Mouse (Mus musculus) intestine, embryonic 15.5 days (tissue): ENCODE measurements around the gene Glrx3. TPM values are rescaled to one million over a fixed set of nuclear protein-coding genes. Genes with fewer than 3 reads are reported as not detected.
A peak's percentile ranks its signal among the peaks of the same experiment; 100 is the strongest.

Experiments used
- ATAC-seq: fragments of 200-750 bp; cut with Nextera tagmentation; 2 replicates; pipeline ENCODE4 v1.8.0; 2017; ENCODE audit warnings: moderate TSS enrichment, moderate library complexity
- H3K27ac ChIP-seq: fragments of 300-500 bp; sonication (generic); 2 replicates; pipeline ENCODE4 v1.5.1; 2015; ENCODE audit warnings: mild to moderate bottlenecking, inconsistent platforms
- H3K27me3 ChIP-seq: fragments of 300-500 bp; sonication (generic); replicated peaks from 2 replicates; pipeline ENCODE4 v1.6.1; 2015; ENCODE audit warnings: inconsistent platforms
- H3K36me3 ChIP-seq: fragments of 300-500 bp; sonication (generic); 2 replicates; pipeline ENCODE4 v1.6.1; 2015; ENCODE audit warnings: inconsistent platforms
- H3K4me1 ChIP-seq: fragments of 300-500 bp; sonication (generic); replicated peaks from 2 replicates; pipeline ENCODE4 v1.6.1; 2015; ENCODE audit warnings: inconsistent platforms
- H3K4me2 ChIP-seq: fragments of 300-500 bp; sonication (generic); replicated peaks from 2 replicates; pipeline ENCODE4 v1.6.1; 2015; ENCODE audit warnings: mild to moderate bottlenecking, inconsistent platforms
- H3K4me3 ChIP-seq: fragments of 300-500 bp; sonication (generic); replicated peaks from 2 replicates; pipeline ENCODE4 v1.5.1; 2015; ENCODE audit warnings: inconsistent platforms
- H3K9ac ChIP-seq: fragments of 300-500 bp; sonication (generic); 2 replicates; pipeline ENCODE4 v1.6.1; 2015; ENCODE audit warnings: inconsistent platforms
- H3K9me3 ChIP-seq: fragments of 300-500 bp; sonication (generic); 2 replicates; pipeline ENCODE4 v1.6.1; 2016; ENCODE audit warnings: inconsistent platforms
- WGBS: fragments of 180-500 bp; shearing (Covaris S2); methylation state at CpG from one replicate; pipeline ENCODE4 v1.1.7; 2015; 5-methylcytosine and 5-hydroxymethylcytosine counted together
- polyA plus RNA-seq: library from polyadenylated mRNA; unstranded; fragments of >200 nt; fragmentation: Nextera tagmentation; extraction: Ambion mirVana; gene quantifications from 2 replicates; pipeline ENCODE4 v1.2.1, GENCODE M21; 2015

The Glrx3 gene
- 219 and 237 TPM in 2 replicates for polyA plus RNA-seq

DNA sequence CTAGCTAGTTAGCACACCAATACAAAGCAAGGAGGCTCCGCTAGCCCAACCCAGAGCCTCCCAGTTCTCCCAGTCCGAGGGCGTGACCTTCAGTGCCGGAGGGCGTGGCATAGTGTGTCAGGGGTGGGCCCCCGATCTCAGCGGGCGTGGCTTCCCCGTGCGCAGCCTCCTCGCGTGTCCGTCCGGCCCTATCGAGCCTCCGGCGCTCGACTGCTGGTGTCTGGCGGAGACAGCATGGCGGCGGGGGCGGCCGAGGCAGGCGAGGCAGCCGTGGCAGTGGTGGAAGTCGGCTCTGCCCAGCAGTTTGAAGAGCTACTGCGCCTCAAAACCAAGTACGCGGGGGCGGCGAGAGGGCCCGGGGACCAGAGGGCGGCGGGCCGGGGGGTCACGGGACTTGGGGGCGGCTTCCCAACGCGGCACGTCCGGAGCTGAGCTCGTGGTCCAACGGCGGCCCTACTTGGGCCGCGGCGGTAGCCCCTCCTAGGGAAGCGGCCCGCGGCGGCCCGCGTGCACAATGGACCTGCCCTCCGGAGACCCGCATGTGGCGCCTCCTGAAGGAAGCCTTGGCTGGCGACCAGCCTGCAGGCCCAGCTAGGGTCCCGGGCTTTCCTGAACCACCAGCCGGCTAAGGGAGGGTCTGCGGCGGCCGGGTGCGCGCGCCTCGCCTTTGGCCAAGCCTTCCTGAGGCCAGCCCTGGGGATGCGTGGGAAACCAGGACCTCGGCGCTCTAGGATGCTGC lies at the start of gene Glrx3:
TSS of gene Glrx3 (plus strand) at position 175 of the 739 bp plus-strand sequence.
- Histone ChIP-seq H3K36me3 (no peaks in the 10 kb centered on the region), H3K9me3 (no peaks in the 10 kb centered on the region), H3K4me1 (peaks cover 11% of the 10 kb centered on the region), H3K4me3 (peak within 1 kb of the TSS; percentile 100), H3K4me2 (peak within 1 kb of the TSS; percentile 64), H3K27me3 (no peaks in the 10 kb centered on the region), H3K9ac (peak within 1 kb of the TSS; percentile 96), H3K27ac (peak within 1 kb of the TSS; percentile 90)
- ATAC-seq: peak; percentile 99
- WGBS: under 1% methylated on average over 59 of the region's 69 CpGs

DNA sequence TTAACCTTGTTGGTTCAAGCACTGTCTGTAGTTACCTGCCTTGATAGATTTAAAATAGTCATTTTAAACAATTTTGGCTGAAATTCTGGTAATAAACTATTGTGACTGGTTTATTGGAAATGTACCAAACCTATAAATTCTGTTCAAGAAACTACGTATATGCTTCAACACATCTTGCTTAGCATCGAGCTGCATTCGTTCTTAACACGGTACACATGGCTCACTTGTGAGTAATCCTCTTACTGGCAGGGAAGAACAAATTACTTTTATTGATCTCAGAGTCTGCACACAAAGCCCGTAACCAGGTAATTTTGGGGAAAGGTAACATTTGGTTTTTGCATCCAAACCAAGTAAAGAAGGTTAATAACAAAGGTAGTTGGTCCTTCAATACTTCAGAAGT lies 49.6 kb upstream of the Glrx3 start:
- Histone ChIP-seq H3K4me1 (no peaks in the 10 kb centered on the region), H3K9me3 (no peaks in the 10 kb centered on the region), H3K4me2 (no peak overlapping the region), H3K9ac (no peak overlapping the region), H3K27me3 (no peaks in the 10 kb centered on the region), H3K27ac (no peak overlapping the region), H3K4me3 (no peak overlapping the region), H3K36me3 (no peaks in the 10 kb centered on the region)
- no peak for ATAC-seq
- WGBS: 60% methylated on average over 5 of the region's 5 CpGs

GRCm38 (mm10) chr7:137395421-137395820 lies 42.0 kb upstream of the Glrx3 start:
- Histone ChIP-seq H3K36me3 (no peaks in the 10 kb centered on the region), H3K27me3 (no peaks in the 10 kb centered on the region), H3K27ac (no peak overlapping the region), H3K4me2 (no peak overlapping the region), H3K9ac (no peak overlapping the region), H3K9me3 (no peaks in the 10 kb centered on the region), H3K4me1 (no peaks in the 10 kb centered on the region), H3K4me3 (no peak overlapping the region)
- ATAC-seq: no peak
- WGBS: 73% methylated on average over 4 of the region's 4 CpGs

GRCm38 (mm10) chr7:137397361-137397910 lies 40.0 kb upstream of the Glrx3 start:
- Histone ChIP-seq H3K9ac (no peak overlapping the region), H3K27ac (no peak overlapping the region), H3K4me3 (no peak overlapping the region), H3K36me3 (no peaks in the 10 kb centered on the region), H3K4me2 (no peak overlapping the region), H3K4me1 (no peaks in the 10 kb centered on the region), H3K9me3 (no peaks in the 10 kb centered on the region), H3K27me3 (no peaks in the 10 kb centered on the region)
- 95% methylated on average over 8 of the region's 8 CpGs for WGBS
- no peak for ATAC-seq

- no peaks in the 10 kb centered on the region for H3K9me3 ChIP-seq
- no peak overlapping the region for H3K9ac ChIP-seq
- no peak overlapping the region for H3K27ac ChIP-seq
- WGBS: 94% methylated on average over 4 of the region's 4 CpGs
- H3K4me3 ChIP-seq: no peak overlapping the region
- H3K4me1 ChIP-seq: no peaks in the 10 kb centered on the region
- no peak overlapping the region for H3K4me2 ChIP-seq
- no peak for ATAC-seq
- no peaks in the 10 kb centered on the region for H3K36me3 ChIP-seq
- no peaks in the 10 kb centered on the region for H3K27me3 ChIP-seq
Observed at GRCm38 (mm10) chr7:137398973-137399372, 38.4 kb upstream of the Glrx3 start.

- H3K4me3 ChIP-seq: no peak overlapping the region
- H3K36me3 ChIP-seq: no peaks in the 10 kb centered on the region
- no peak overlapping the region for H3K27ac ChIP-seq
- no peaks in the 10 kb centered on the region for H3K27me3 ChIP-seq
- WGBS: 84% methylated on average over 2 of the region's 2 CpGs
- H3K9me3 ChIP-seq: no peaks in the 10 kb centered on the region
- no peak overlapping the region for H3K9ac ChIP-seq
- no peak for ATAC-seq
- H3K4me2 ChIP-seq: no peak overlapping the region
- H3K4me1 ChIP-seq: no peaks in the 10 kb centered on the region
Observed at GRCm38 (mm10) chr7:137404146-137404545, 33.3 kb upstream of the Glrx3 start.

DNA sequence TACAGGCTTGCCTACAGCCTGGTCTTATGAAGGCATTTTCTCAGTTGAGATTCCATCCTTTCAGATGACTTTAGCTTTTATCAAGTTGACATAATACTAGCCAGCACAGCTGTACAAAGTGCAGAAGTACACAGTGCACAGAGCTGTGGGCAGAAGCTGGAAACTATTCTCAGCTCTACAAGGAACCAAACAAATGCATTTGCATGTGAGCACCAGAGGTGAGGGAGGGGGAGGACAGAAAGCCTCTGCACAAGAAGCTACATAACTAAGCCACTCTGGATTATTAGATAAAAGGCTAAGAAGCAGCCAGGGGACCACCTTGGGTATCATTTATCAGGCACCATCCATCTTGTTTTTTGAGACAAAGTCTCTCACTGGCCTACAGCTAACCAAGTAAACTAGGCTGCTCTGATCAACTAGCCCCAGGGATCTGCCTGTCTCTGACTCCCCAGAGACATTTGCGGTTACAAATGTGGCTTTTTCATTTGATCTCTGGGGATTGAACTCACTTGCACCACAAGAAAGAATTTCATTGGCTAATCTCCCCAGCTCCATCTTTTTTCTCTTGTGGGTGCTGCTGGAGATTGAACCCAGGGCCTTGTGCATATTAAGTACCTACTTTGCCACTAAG lies 29.9 kb upstream of the Glrx3 start:
- WGBS: 94% methylated on average over 1 of the region's 1 CpGs
- Histone ChIP-seq H3K27ac (no peak overlapping the region), H3K9ac (no peak overlapping the region), H3K4me3 (no peak overlapping the region), H3K9me3 (no peaks in the 10 kb centered on the region), H3K36me3 (no peaks in the 10 kb centered on the region), H3K4me2 (no peak overlapping the region), H3K27me3 (no peaks in the 10 kb centered on the region), H3K4me1 (peaks cover 5% of the 10 kb centered on the region; the same call in 1 of the 2 replicates)
- ATAC-seq: no peak

DNA sequence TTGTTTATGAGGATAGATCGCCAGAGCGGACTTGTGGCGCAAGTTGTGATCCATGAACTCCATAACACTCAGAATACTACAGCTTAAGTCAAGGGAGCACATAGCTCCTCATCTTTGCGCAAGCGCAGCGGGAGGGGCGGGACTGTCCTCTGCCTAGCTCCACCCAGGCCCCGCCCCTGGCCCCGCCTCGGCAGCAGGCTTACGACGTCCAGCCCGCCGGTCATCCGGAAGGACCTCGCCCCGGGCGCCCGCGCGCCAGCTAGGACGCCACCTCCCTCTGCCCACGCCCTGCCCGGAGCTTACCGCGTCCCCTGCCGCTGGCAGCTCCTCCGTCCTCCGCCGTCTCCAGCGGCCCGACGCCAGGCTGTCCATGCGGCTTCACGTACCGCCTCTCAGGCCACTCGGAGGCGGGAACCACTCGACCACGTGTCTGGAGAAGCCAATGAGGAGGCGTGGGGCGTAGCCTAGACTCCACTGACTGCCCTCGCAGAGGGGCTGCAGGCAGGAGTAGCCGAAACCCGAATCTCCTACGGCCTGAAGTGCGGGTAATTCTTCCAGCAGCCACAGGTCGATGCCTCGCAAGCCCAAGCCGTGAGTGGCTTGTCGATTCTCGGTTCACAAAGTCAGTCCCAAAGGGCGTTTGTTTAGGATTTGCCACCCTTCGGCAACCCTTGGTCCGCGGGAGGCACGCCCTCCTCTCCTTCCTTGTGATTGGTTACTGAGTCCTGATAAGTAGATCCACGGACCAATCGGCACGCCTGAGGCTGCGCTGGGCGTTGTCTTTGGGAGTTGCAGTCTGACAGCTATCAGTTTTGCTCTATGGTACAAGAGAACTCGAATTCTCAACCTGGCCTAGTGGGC lies 26.8 kb upstream of the Glrx3 start, which contains the start of gene 9430038I01Rik:
TSS of gene 9430038I01Rik (minus strand) at position 426 of the 861 bp plus-strand sequence.
- WGBS: under 1% methylated on average over 63 of the region's 63 CpGs
- peak; percentile 100 for ATAC-seq
- H3K27ac ChIP-seq: peak within 1 kb of the TSS; percentile 92
- no peaks in the 10 kb centered on the region for H3K9me3 ChIP-seq
- H3K4me1 ChIP-seq: peaks cover 5% of the 10 kb centered on the region; the same call in 1 of the 2 replicates
- H3K27me3 ChIP-seq: no peaks in the 10 kb centered on the region
- H3K4me3 ChIP-seq: peak within 1 kb of the TSS; percentile 69
- peak within 1 kb of the TSS; percentile 78 for H3K9ac ChIP-seq
- no peaks in the 10 kb centered on the region for H3K36me3 ChIP-seq
- H3K4me2 ChIP-seq: peak within 1 kb of the TSS; percentile 75

GRCm38 (mm10) chr7:137414710-137415109 lies 22.7 kb upstream of the Glrx3 start:
- H3K27me3 ChIP-seq: no peaks in the 10 kb centered on the region
- no peak overlapping the region for H3K4me3 ChIP-seq
- H3K9ac ChIP-seq: no peak overlapping the region
- H3K4me1 ChIP-seq: peaks cover 5% of the 10 kb centered on the region; the same call in 1 of the 2 replicates
- no peaks in the 10 kb centered on the region for H3K9me3 ChIP-seq
- no peak for ATAC-seq
- no peaks in the 10 kb centered on the region for H3K36me3 ChIP-seq
- H3K27ac ChIP-seq: no peak overlapping the region
- WGBS: 84% methylated on average over 8 of the region's 8 CpGs
- H3K4me2 ChIP-seq: no peak overlapping the region

DNA sequence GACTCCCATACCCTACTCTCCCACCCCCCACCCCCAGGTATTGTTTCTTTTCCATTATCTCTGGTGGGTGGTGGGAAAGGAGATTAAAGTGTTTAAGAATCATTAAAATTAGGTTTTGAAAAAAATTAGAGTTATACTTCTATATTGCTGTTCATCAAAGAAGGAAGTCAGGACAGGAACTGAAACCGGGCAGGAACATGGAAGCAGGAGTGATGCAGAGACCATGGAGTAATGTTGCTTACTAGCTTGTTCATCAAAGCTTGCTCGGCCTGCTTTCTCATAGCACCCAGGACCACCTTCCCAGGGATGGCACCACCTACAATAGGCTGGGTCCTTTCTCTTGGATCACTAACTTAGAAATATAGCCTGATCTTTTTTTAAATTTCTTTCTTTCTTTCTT lies 16.9 kb upstream of the Glrx3 start:
- Histone ChIP-seq H3K9me3 (no peaks in the 10 kb centered on the region), H3K27me3 (no peaks in the 10 kb centered on the region), H3K4me2 (no peak overlapping the region), H3K4me1 (no peaks in the 10 kb centered on the region), H3K4me3 (no peak overlapping the region), H3K9ac (no peak overlapping the region), H3K27ac (no peak overlapping the region), H3K36me3 (no peaks in the 10 kb centered on the region)
- WGBS: 79% methylated on average over 2 of the region's 2 CpGs
- ATAC-seq: no peak

- Histone ChIP-seq H3K27ac (no peak overlapping the region), H3K36me3 (no peaks in the 10 kb centered on the region), H3K9me3 (no peaks in the 10 kb centered on the region), H3K9ac (no peak overlapping the region), H3K27me3 (no peaks in the 10 kb centered on the region), H3K4me1 (no peaks in the 10 kb centered on the region), H3K4me2 (no peak overlapping the region), H3K4me3 (no peak overlapping the region)
- WGBS: 93% methylated on average over 4 of the region's 4 CpGs
- ATAC-seq: no peak
Observed at GRCm38 (mm10) chr7:137421236-137421635, 16.2 kb upstream of the Glrx3 start.

DNA sequence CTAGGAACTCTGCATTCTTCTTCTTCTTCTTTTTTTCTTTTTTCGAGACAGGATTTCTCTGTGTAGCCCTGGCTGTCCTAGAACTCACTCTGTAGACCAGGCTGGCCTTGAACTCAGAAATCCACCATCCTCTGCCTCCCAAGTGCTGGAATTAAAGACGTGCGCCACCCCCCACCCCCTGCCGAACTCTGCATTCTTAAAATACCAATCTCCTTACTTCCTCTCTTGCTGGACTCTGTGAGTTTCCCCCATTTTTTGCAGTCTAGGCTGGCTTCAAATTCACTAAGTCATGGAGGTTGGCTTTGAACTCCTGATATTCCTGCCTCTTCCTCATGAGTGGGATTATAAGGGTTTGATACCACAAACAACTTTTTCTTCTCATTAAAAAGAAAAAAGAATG lies 10.7 kb upstream of the Glrx3 start:
- Histone ChIP-seq H3K27ac (no peak overlapping the region), H3K9me3 (no peaks in the 10 kb centered on the region), H3K4me2 (no peak overlapping the region), H3K9ac (no peak overlapping the region), H3K4me1 (no peaks in the 10 kb centered on the region), H3K27me3 (no peaks in the 10 kb centered on the region), H3K36me3 (no peaks in the 10 kb centered on the region), H3K4me3 (no peak overlapping the region)
- 58% methylated on average over 4 of the region's 4 CpGs for WGBS
- no peak for ATAC-seq
